Mouse (Mus musculus): Measurements from ENCODE around the gene Nhsl1.

- TF ChIP-seq CTCF (IDR thresholded peaks at IDR 0.05 in 2 of 3, conservative IDR thresholded peaks at IDR 0.05 in 1 of 3; ENCODE audit: control insufficient read depth in 1 of 3, insufficient read depth in 1 of 3, low read depth in 2 of 3, low read length in 3 of 3, poor library complexity in 1 of 3, severe bottlenecking in 1 of 3) (peak in 2 of 3 experiments; percentile 34 to 36; a peak in 3 of 6 replicates), MAX (IDR thresholded peaks at IDR 0.05; ENCODE audit: low read length) (no peak), MEF2A (IDR thresholded peaks at IDR 0.05; ENCODE audit: extremely low read depth, insufficient replicate concordance, low read depth, low read length, poor library complexity, severe bottlenecking) (no peak)
These were observed 72.8 kb downstream of the Nhsl1 start for GRCm38 (mm10) chr10:18391608-18392007.

Data from MEL (cell line).